Mouse (Mus musculus) lung, postnatal 36 days (tissue): ENCODE measurements at regions not wholly inside any gene's neighbourhood (a gene's known extent, or its start where the extent isn't known, plus 50 kb on each side); places are given as distances from the start of the nearest gene placed in this dataset.
A peak's percentile ranks its signal among the peaks of the same experiment; 100 is the strongest.

Source experiments
- DNase-seq: peaks from one replicate; pipeline ENCODE4 v3.0.0; 2022; ENCODE audit warnings: mixed read lengths

DNA sequence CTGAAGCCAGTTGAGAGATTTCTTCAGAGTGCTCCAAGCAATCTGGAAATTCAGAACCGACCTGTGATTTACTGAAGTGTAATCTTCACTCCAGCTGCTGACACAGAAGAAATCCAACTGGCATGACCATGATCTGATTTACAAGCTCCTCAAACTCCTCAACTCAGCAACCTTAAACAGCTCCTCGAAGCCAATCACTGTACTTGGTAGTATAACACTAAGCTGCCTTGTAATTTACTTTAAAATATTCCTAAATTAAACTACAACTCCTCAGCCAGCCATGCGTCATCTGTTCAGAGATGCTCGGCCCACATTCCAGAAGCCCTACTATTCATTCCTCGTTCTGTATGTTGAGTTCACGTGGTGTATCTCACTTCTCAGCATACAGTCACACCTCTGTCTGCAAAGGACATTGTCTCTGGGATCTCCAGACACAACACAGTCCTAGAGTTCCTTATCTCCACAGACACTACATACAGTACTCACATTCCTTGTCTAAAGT, 116.0 kb upstream of the Smad1 start:
- no peak for DNase-seq

DNA sequence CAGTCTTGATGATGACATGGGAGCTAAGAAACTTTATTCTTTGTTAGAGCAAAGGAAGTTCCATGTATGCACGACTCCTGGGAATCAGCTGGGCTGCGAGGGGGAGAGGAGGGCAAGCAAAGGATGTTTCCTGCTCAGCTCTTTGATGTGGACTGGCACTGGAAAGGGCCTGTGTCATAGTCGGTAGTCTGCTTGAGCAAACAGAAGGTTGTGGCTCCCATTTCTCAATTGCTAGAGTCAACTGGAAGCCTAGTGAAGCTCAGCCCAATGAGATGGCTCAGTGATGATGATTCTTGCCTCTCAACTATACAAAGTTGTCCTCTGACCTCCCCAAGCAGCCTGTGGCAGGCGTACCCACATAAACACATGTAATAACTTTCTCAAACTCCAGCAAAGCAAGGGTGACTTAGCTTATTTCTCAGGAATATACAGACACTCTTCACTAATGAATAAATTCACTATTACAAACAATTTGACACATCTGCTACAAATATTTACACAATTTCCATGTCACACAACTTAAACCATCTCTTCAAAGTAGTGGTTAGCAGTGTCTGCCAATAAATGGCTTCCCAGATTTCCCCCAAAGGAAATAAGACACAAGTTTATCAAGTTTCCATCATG, 115.4 kb upstream of the Smad1 start:
- no peak for DNase-seq

- no peak for DNase-seq
Measured at GRCm38 (mm10) chr8:79508597-79508996, 109.3 kb upstream of the Smad1 start.

GRCm38 (mm10) chr8:79505381-79505780, 106.1 kb upstream of the Smad1 start:
- no peak for DNase-seq

DNA sequence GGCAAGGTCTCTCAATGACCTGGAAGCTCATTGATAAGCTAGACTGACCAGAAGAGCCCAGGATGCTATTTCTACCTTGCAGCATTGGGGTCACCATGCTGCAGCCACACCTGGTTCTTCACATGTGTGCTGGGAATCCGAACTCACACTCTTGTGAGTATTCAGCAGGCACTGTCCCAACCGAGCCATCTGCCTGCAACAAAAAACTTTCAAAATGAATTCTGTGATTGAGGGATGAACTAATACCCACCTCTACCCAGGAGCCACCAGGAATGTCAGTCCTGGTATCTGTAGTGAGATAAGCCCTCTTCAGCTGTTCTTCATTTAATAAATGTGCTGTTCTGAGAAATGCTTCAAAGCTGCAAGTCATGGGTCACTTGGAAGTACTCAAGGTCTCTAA, 104.6 kb upstream of the Smad1 start:
- no peak for DNase-seq

- DNase-seq = no peak
Measured at GRCm38 (mm10) chr8:79502062-79502461, 102.7 kb upstream of the Smad1 start.

- peak; percentile 78 for DNase-seq
Measured at GRCm38 (mm10) chr8:79501238-79501637, 101.9 kb upstream of the Smad1 start.

GRCm38 (mm10) chr8:79499258-79499657, 99.9 kb upstream of the Smad1 start:
- no peak for DNase-seq

GRCm38 (mm10) chr8:79498611-79499010, 99.3 kb upstream of the Smad1 start:
- DNase-seq = peak; percentile 50

DNA sequence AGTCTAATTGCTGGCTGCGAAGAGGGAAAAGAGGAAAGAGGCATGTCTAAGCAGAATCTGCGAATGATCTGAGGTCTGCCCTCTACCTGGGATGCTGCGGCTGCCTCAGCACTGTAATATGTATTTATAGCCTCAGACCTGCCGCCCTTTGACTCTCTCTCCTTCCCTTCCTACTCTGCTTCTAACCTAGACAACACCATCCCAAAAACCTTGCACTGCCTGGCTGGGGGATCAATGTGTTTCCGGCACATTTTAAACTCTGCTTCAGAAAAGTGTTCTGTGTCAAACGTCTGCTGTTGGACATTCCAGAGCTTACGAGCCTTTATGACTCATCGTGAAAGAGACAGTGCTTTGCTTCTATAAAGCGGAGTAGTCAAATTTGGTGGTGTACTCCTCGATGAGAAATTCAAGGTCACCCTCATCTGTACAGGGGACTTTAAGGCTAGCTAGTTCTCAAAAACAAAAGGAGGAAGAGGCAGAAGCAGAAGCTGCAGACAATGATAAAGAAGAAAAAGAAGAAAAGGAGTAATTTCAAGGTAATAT, 91.9 kb upstream of the Smad1 start:
- DNase-seq = no peak

DNA sequence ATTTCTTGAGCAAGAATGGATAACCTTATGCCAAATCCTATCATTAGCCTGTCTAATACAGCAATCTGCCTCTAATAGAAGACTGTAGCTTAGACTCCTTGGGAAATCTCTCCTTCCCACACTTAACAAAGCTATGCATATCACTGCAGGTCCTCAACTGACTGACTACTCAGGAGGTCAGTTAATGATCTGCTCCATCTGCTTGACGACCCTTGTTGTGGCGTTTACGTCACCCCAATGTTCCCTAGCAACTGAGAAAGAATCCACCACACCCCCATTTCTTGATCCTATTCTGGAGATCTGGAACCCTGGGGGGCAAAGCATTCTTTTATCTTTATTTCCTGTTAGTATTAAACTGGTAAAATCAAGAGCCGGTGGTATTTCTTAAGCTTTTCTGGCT, 91.4 kb upstream of the Smad1 start:
- peak; percentile 17 for DNase-seq

GRCm38 (mm10) chr8:79488861-79489260, 89.5 kb upstream of the Smad1 start:
- DNase-seq = peak; percentile 65

DNA sequence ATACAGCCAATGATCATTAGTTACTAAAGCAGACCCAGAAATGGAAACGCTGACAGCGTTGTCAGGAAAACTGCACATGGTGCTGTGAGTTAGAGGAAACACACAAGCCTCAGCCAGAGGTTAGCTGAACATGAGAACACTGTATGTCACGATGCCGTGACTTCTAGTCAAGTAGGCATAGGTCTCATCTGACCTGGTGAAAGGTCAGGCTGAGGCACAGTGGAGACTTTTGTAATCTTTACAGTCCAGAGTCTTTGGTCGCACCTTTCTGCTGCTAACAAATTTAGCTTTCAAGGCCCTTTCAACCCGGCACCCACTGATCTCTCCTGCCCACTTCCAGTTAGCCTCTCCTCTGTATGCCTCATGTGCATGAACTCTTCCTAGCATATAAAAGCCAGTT, 88.3 kb upstream of the Smad1 start:
- DNase-seq = no peak

GRCm38 (mm10) chr8:79479326-79479725, 80.0 kb upstream of the Smad1 start:
- DNase-seq = no peak

DNA sequence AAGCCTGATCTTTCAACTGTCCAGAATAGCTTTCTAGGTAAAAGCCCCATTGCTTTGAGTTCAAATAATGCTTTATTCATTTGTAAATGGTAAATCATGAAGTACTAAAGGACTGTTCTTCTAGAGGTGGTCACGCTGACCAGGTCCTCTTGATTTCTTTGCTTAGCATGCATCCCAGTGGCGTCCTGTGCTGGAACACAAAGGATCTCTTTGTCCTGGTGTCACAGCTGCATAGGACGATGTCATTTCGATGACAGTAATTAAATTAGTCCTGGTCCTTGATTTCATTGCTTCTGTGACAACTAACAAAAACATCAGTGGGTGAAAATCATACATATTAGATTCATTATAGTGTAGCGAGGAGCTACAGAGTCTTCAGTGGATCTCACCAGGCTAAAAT, 76.7 kb upstream of the Smad1 start:
- DNase-seq = no peak

DNA sequence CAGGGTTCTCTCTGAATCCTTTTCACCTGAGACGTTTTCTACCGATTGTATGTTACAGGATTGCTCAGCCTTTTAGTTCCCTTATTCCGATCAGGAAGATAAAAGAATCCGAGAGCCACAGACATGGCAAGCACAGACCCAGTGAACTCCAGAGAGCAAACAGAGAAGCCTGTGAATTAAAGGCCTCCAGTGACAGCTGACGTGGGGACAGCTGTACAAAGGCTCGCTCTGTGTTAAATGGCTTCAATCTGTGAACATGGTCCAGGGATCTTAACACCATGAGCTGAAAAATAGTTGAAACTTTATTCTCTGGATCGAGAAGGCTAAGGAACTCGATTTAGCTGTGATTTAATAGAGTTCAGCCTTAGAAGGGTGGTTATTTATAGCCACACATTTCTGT, 75.4 kb upstream of the Smad1 start:
- DNase-seq = no peak

DNA sequence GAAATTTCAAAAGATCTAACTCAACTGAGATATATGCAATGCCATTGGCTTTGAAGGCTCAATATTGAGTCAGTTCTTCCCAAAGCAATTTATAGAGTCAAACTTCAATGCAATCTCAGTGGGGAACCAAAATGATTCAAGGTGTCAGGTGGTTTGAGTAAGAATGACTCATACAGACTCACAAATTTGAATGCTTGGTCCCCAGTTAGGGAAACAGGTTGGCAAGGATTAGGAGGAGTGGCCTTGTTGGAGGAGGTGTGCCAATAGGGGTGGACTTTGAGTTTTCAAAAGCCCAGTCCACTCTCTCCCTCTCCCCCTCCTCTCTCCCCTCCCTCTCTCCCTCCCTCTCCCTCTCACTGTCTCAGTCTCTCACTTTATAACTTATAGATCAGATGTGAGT, 52.8 kb upstream of the Smad1 start:
- no peak for DNase-seq

DNA sequence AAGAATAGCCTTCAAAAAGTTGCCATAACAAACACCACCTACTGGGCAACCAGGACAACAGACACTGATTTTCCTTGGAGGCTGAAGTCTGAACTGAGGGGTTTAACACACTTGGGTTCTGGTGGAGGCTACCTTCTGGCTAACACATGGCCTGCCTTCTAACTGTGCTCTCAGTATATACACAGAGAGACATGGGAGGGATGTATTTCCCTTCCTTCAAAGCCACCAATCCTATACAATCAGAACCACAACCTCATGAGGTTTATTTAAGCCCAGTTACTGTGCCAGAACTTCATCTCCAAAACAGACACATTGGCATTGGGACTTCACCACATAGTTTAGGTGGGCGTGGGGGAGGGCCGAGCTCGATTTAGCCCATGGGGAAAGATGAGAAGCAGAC, 50.1 kb upstream of the Smad1 start:
- no peak for DNase-seq
